Mouse (Mus musculus) adrenal gland (tissue): Measurements from ENCODE around the gene Gria3.

Experiments
- intact Hi-C: fragments of 180-260 bp; cut with DNase I; formaldehyde crosslinking; loops from one replicate; pipeline ENCODE4 v1.15.1; 2025
- long read RNA-seq, 2 experiments: library from polyadenylated mRNA; unstranded; transcript quantifications; one replicate each; pipeline ENCODE4 v2.0.0; 2020; ENCODE audit warnings: borderline replicate concordance in 1 of 2; ENCODE audit not compliant: insufficient replicate concordance in 1 of 2

Gene Gria3
- long read RNA-seq, experiment 1, full-length matches to known transcripts, result 8 of 17 reads
- long read RNA-seq, experiment 1, partial matches to known transcripts, result 4 of 17 reads
- long read RNA-seq, experiment 1, other reads (novel, unspliced or antisense), result 5 of 17 reads
- long read RNA-seq, experiment 2, full-length matches to known transcripts, result 5 of 19 reads
- long read RNA-seq, experiment 2, partial matches to known transcripts, result 5 of 19 reads
- long read RNA-seq, experiment 2, other reads (novel, unspliced or antisense), result 9 of 19 reads

DNA sequence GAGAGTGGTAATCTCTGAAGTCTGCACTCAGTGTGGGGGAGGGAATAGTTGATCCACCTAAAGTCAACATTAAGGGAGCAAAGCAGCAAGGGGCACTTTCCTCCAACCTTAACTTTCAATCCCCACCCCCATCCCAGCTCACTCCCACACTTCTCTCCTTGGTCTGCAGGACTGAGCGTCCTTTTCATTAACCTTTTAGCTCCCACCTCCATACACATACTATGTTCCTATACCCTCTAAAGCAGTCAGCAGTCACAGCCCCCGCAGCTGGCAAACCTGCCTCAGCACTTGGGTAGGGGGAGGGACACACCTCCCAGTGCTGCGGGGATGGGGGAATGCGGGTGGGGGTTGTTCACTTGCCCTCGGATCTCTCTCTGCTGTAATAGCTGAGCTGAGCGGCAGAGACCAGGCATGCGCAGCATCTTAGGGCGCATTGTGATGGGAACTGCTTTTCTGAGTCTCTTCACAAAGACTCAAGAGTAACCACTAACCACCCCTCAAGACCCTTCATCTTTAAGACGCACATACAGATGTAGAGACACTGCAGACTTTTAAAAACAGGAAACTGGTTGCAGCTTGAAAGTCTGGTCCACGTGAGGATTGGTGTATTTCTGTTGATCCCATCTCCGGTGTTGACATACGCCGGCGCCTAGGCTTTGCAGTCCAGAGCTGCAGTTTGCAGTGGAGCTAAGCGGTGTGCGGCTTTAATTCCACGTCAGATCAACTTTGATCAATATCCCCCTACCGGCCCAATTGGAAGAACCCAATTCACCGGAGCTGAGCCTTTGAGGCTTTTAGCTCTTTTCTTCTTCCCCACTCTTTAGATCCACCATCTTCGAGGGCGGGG lies at the start of gene Gria3:
Gene Gria3 (plus strand): TSS at position 797 of the 847 bp plus-strand sequence.
- intact Hi-C loops, result loop anchor here (10.0 kb wide), 1 partner anchor 215 kb away; no protein-coding TSS in a partner anchor

DNA sequence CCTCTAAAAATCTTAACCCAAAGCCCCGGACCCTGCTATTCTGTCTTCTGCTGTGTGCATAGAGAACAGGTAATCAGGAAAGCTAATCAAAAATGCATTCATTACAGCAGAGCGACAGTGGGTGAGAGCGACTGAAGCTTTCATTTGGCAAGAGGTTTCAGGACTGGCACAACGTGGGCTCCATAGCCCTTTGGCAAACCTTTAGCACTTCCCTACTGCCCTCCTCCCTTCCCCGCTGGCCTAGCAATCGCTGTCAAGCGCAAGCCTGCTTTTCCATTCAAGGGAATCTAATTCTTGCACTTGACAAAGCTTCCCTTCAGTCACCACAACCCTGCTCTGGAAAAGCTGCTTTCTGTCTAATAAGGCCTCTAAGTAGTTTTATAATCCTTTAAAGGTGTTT lies 13.6 kb upstream of the Gria3 start:
- intact Hi-C loops, result no loop called here

DNA sequence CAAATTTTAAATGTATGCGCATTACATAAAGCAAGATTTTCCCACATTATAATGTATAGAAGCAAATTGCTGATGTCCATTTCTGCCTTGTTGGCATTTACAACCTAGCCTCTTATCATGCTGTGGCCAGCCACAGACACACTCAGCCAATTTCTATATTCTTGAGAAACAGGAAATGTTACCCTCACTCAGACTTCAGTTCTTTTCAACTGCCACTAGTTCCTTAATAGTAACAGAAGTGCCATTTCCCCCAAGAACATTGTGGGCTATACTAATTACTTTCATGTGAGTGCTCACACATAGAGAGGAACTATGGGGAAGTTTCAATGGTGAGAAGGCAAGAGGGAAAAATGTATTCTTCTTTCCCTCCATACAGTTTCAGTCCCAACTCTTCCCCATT lies 11.6 kb upstream of the Gria3 start:
- intact Hi-C loops, result no loop called here

- intact Hi-C loops, result no loop called here
Measured at GRCm38 (mm10) chrX:41398482-41398881, 2.2 kb upstream of the Gria3 start.

GRCm38 (mm10) chrX:41401186-41401585 lies 532 bp downstream of the Gria3 start:
- intact Hi-C loops, result loop anchor here (10.0 kb wide), 1 partner anchor 214 kb away; no protein-coding TSS in a partner anchor

GRCm38 (mm10) chrX:41401590-41402240 lies 1.1 kb downstream of the Gria3 start:
- intact Hi-C loops, result loop anchor here (10.0 kb wide), 1 partner anchor 213 kb away; no protein-coding TSS in a partner anchor

- intact Hi-C loops, result loop anchor here (10.0 kb wide), 1 partner anchor 212 kb away; no protein-coding TSS in a partner anchor
Measured at GRCm38 (mm10) chrX:41402656-41403055, 2.0 kb downstream of the Gria3 start.

DNA sequence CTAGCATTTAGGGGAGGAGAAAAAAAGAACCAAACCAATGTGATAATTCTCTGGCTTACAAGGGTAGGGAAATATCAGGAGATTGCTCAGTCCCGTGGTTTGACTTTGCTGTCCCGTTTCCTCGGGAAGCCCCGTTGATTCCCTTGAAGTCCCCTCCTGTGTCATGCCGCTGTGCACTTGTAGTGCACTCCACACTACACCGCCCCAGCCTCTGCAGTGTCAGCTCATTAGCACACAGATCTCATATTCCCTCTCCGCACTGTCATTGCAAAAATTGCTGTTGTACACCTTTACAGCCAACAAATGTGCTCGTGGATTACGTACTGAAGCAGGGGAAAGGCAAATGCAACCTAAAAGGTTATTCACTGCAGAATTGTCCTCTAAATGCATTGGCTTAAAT lies 5.6 kb downstream of the Gria3 start:
- intact Hi-C loops, result loop anchor here (10.0 kb wide), 1 partner anchor 209 kb away; no protein-coding TSS in a partner anchor

DNA sequence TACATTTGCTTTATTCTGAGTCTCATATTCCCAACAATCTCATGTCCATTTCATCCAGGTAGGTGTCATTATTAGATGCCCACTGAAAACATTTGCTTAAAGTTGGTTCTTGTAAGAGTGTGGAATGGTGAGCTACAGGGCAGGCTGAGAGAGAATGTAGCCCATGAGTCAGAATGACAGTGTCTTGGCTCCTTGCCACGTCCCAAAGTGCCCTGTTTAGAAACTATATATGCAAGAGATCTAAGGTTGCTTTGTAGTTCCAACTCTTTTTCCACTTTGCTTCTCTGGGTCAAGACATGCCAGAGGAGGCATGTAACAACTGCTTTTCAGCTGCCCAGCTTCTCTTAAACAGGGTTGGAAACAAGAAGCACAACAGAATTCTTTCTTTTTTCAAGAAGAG lies 9.1 kb downstream of the Gria3 start:
- intact Hi-C loops, result loop anchor here (10.0 kb wide), 1 partner anchor 205 kb away; no protein-coding TSS in a partner anchor

DNA sequence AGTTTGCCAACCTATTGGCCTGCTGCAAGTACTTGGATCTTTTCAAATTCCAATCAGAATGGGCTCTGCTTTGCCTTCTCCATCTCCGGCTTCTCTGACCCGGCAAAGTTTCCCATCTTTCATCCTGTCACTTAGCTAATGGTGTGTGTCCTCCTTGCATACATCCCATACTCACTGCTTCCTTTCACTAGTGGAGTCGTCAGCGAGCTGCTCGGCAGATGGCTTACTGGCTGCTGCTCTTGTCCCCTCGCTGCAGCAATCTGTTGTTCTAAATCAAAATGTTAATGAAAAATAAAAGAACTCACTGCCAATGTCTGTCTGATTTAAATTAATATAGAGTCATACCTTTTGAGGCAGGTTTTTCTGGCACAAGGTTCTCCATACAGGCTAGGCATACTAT lies 25.0 kb downstream of the Gria3 start:
- intact Hi-C loops, result no loop called here

DNA sequence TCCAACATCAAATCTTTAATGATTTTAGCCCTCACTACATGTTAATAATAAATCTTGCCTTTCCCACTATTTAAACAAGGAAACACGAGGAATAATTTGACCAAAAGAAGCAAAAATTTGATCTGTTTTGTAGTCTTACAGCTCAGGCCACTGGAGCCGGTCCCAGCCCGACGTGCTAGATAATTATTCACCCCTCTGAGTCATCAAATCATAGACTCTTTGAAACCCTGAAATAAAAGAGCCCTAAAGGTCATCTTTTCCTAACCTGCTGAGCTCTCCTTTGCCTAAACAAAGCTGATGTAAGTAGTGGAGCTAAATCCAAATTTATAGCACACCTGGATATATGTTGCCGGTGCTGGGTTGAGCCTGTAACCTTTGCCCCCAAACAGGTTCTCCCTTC lies 27.4 kb downstream of the Gria3 start:
- intact Hi-C loops, result no loop called here

- intact Hi-C loops, result no loop called here
Measured at GRCm38 (mm10) chrX:41435541-41435940, 34.9 kb downstream of the Gria3 start.

GRCm38 (mm10) chrX:41438841-41439240 lies 38.2 kb downstream of the Gria3 start:
- intact Hi-C loops, result no loop called here

- intact Hi-C loops, result no loop called here
Measured at GRCm38 (mm10) chrX:41448876-41449275, 48.2 kb downstream of the Gria3 start.

GRCm38 (mm10) chrX:41477486-41477885 lies 76.8 kb downstream of the Gria3 start:
- intact Hi-C loops, result no loop called here

DNA sequence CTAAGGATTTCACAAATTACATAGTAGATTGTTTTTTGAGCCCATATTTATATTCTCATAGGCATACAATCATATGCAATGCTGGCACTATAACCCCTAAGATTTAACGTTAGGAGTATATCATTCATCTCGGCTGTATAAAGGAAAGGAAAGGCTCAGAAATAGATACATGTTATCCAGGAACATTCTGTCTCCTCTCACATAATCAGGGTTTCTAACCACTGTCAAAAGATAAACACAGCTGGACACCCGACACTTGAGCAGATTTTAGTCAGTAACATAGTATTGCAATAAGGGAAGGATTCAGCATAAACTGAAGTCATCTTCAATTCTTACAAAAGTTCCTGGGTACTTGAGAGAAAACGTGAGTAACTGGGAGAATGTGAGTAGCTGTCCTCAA lies 95.9 kb downstream of the Gria3 start:
- intact Hi-C loops, result no loop called here

DNA sequence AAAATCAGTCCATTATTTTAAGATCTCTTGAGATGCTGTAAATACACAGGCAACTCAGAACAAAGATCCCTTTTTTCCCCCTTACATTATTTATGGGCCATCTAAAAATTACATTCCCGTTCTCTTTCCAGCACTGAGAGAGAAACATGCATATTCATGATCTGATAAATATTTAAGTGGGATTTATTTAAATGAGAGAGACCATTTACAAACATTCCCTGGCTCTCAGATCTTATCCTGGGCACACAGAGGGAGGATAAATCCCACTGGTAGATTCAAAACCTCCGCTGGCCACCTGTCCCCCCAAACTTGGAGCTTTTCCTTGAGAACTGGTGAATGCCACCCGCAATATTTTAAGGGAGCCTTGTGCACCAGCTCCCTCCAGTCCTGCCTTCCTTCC lies 104.7 kb downstream of the Gria3 start:
- intact Hi-C loops, result no loop called here

DNA sequence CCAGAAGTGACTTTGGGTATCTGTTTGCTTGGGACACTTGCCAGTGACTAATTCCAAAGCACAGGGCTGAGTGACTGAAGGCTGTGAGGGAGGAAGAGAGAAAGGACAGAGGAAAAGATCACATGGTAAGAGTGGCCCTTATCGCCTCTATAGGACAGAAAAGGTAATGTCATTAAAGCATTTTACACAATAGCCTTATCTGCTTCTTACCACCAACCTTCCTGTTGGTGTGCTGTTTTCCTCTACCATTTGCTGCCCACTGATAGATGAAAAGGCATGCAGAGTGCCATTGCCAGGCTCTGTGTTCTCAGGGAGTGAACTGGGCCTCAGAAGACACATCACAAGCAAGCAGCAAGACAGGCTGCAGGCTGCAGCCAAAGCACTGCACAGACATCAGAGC lies 107.3 kb downstream of the Gria3 start:
- intact Hi-C loops, result no loop called here

- intact Hi-C loops, result no loop called here
Measured at GRCm38 (mm10) chrX:41514982-41515381, 114.3 kb downstream of the Gria3 start.

DNA sequence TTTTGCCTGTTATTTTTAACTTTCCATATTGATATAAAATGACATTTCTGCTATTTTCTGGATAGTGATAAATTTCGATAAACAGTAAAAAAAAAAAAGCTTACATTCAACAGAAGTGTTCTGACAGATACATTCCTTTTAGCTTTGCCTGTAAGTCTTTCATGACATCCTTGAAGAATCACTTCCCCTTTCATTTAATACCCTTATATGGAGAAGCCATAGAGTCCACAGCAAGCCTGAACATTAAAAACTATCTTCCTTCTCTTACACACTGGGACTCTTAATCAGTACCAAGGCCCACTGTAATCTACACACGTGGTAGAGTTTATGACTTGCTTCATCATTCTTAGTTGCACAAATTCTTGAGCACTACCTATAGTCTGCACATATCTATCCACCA lies 131.9 kb downstream of the Gria3 start:
- intact Hi-C loops, result no loop called here

- intact Hi-C loops, result no loop called here
Measured at GRCm38 (mm10) chrX:41535886-41536285, 135.2 kb downstream of the Gria3 start.
